Mouse (Mus musculus) liver, adult 2 months (tissue): ENCODE measurements around the gene Ldlrad3.

ENCODE experiments used
- CTCF ChIP-seq: fragments of 200-500 bp; IDR thresholded peaks from 2 replicates; pipeline ENCODE4 v1.5.1; 2011; ENCODE audit warnings: low read depth, low read length, control low read depth
- POLR2A ChIP-seq: fragments of 200-500 bp; IDR thresholded peaks from 2 replicates; pipeline ENCODE4 v1.6.1; 2011; ENCODE audit warnings: low read length, control low read depth; ENCODE audit not compliant: insufficient read depth; ENCODE audit errors: extremely low read depth

GRCm38 (mm10) chr2:102099261-102099660, 86.9 kb downstream of the Ldlrad3 start:
- TF ChIP-seq CTCF (no peak), POLR2A (no peak)
